Mouse (Mus musculus) lung, postnatal 0 days (tissue): ENCODE results near the gene Rps6kb1.

Source experiments
- CTCF ChIP-seq: IDR thresholded peaks from 2 replicates; pipeline ENCODE4 v1.5.1; 2016; ENCODE audit warnings: antibody characterized with exemption, mild to moderate bottlenecking
- EP300 ChIP-seq: IDR thresholded peaks from 2 replicates; pipeline ENCODE4 v1.6.1; 2016; ENCODE audit warnings: antibody characterized with exemption, mild to moderate bottlenecking, control low read depth

DNA sequence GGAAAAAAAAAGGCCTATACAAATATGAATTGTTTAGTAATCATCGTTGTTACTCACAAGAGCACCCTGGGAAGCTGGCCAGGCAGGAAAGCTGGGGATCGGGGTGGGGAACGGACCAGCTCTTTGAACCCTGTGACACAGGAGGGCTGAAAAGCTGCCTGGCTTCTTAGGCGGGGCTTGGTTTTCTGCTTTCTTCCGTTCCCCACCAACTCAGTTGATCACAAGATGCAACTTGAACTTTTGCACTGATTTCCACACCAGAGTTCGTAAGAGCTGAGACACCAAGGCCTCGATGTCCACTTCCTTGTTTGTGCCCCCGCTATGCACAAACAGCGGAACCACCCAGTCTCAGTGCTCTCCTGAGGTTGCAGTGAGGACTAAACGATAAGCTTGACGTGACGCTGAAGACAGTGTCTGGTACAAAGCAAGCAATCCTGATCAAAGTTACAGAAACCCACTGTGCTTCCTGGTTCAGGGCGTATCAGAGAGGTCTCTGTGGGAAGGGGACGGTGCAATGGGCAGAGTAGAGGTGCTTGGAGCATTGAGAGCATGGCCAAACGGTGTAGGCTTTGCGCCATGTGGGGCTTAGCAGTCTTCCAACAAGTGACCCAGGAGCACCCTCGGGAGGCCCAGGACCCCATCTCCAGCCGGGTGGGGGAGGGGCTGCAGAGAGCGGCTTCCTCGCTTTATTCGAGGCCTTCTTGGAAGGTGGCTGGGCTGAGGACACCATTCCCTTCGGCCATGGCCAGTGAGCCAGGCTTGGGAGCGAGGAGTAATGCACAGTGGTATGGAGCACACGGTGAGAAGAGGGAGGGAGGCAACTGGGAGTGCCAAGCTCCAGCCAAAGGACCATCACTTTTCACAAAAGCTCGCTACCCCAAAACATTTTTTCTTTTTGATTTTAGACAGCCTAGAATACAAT, 34.5 kb upstream of the Rps6kb1 start:
- TF ChIP-seq EP300 (peak; percentile 89), CTCF (no peak)
